In genomic region chr10:124603061-124603460, GRCm38 (mm10) we compare ENCODE assay signal across 29 mouse cellular contexts.
DNase-seq lines count a peak whose midpoint lies in the region; ATAC-seq and TF ChIP-seq lines count a peak whose summit lies in the region.
"Had no signal": no experiment of that assay in that cellular context is flagged by ENCODE, and none has a peak within 500 bp of the region (broad histone marks: within the 10 kb centered on the region; RNA-seq: fewer than 3 reads in every experiment).

No protein-coding gene starts in this region.

- H3K27ac ChIP-seq in forebrain, postnatal 0 days (ENCODE audit: low read depth, low read length) = no peak overlapping the region
- H3K27ac ChIP-seq in forebrain, embryonic 11.5 days (ENCODE audit: low read depth, low read length) = no peak overlapping the region
- H3K27ac ChIP-seq: embryonic facial prominence, embryonic 13.5 days; embryonic facial prominence, embryonic 15.5 days; forebrain, embryonic 10.5 days; forebrain, embryonic 13.5 days; forebrain, embryonic 15.5 days had no signal

- peak; percentile 55 for DNase-seq in forebrain, postnatal 0 days
- no peak for DNase-seq in forebrain, embryonic 11.5 days (ENCODE audit: low spot score)
- peak; percentile 4 for DNase-seq in left cerebral cortex, adult 11 months (ENCODE audit: low spot score)
- DNase-seq in left cerebral cortex, adult 18-20 months (ENCODE audit: low spot score in 2 of 2) = no peak
- DNase-seq in right cerebral cortex, postnatal 10 days (ENCODE audit: low spot score in 2 of 2) = peak; percentile 23 to 38
- no peak for DNase-seq in right cerebral cortex, adult 2 months (ENCODE audit: low spot score in 2 of 2)
- peak; percentile 12 for DNase-seq in telencephalon, adult 2 months (ENCODE audit: low read depth, low spot score)
- DNase-seq in embryo, embryonic 10 days (ENCODE audit: low spot score) = no peak
- DNase-seq: adrenal gland, adult 8-10 months; adrenal gland, postnatal 14 days; adrenal gland, postnatal 36 days; B cell, adult 2 months; cerebellum, adult 11-12 months; cerebellum, adult 2 months; cerebellum, adult 9-10 months; cerebellum, postnatal 10 days; cerebellum, postnatal 25 days; embryo, embryonic 11 days had no signal

- no peaks in the 10 kb centered on the region for H3K27me3 ChIP-seq in forebrain, postnatal 0 days (ENCODE audit: insufficient read depth, low read length)
- no peaks in the 10 kb centered on the region for H3K27me3 ChIP-seq in forebrain, embryonic 11.5 days (ENCODE audit: control insufficient read depth, insufficient read depth, low read length)
- H3K27me3 ChIP-seq: CH12.LX; embryonic facial prominence, embryonic 13.5 days; embryonic facial prominence, embryonic 15.5 days; forebrain, embryonic 13.5 days; forebrain, embryonic 15.5 days; Patski had no signal

- no peaks in the 10 kb centered on the region for H3K36me3 ChIP-seq in forebrain, postnatal 0 days (ENCODE audit: insufficient read depth)
- no peaks in the 10 kb centered on the region for H3K36me3 ChIP-seq in forebrain, embryonic 11.5 days (ENCODE audit: control insufficient read depth, insufficient read depth, low read length)
- H3K36me3 ChIP-seq: embryonic facial prominence, embryonic 13.5 days; embryonic facial prominence, embryonic 15.5 days; forebrain, embryonic 10.5 days; forebrain, embryonic 15.5 days; G1E had no signal

- ATAC-seq in forebrain, postnatal 0 days = peak; percentile 65
- ATAC-seq in forebrain, embryonic 11.5 days (replicated peaks; ENCODE audit: low FRiP score) = no peak
- ATAC-seq: activated CD4-positive, CD25-positive, alpha-beta regulatory T cell, adult 4 months; CD4-positive, CD25-positive, alpha-beta regulatory T cell, adult 4 months; forebrain, embryonic 13.5 days; forebrain, embryonic 15.5 days; Patski had no signal

- no peak overlapping the region for H3K4me2 ChIP-seq in forebrain, postnatal 0 days (ENCODE audit: low read depth)
- H3K4me2 ChIP-seq in forebrain, embryonic 11.5 days (ENCODE audit: low read depth, low read length, severe bottlenecking) = no peak overlapping the region
- H3K4me2 ChIP-seq: embryonic facial prominence, embryonic 13.5 days; embryonic facial prominence, embryonic 15.5 days; forebrain, embryonic 13.5 days; forebrain, embryonic 15.5 days had no signal

- H3K9ac ChIP-seq in forebrain, postnatal 0 days = no peak overlapping the region
- H3K9ac ChIP-seq in forebrain, embryonic 11.5 days (ENCODE audit: low read length) = no peak overlapping the region
- H3K9ac ChIP-seq: embryonic facial prominence, embryonic 13.5 days; embryonic facial prominence, embryonic 15.5 days; forebrain, embryonic 13.5 days; forebrain, embryonic 15.5 days had no signal

- no peaks in the 10 kb centered on the region for H3K9me3 ChIP-seq in forebrain, postnatal 0 days (ENCODE audit: low read length)
- no peaks in the 10 kb centered on the region for H3K9me3 ChIP-seq in forebrain, embryonic 11.5 days (ENCODE audit: control insufficient read depth, low read length)
- H3K9me3 ChIP-seq: embryonic facial prominence, embryonic 13.5 days; embryonic facial prominence, embryonic 15.5 days; forebrain, embryonic 10.5 days; forebrain, embryonic 13.5 days; forebrain, embryonic 15.5 days; G1E had no signal

- no peak for TF ChIP-seq CTCF in forebrain, postnatal 0 days (IDR thresholded peaks at IDR 0.05; ENCODE audit: low read depth)

- H3K4me3 ChIP-seq in forebrain, postnatal 0 days (ENCODE audit: low read depth, low read length) = no peak overlapping the region
- no peak overlapping the region for H3K4me3 ChIP-seq in forebrain, embryonic 11.5 days (ENCODE audit: low read depth, low read length)
- H3K4me3 ChIP-seq: embryonic facial prominence, embryonic 13.5 days; embryonic facial prominence, embryonic 15.5 days; erythroblast, embryonic 14.5 days; forebrain, embryonic 10.5 days; forebrain, embryonic 13.5 days; forebrain, embryonic 15.5 days had no signal

- no peaks in the 10 kb centered on the region for H3K4me1 ChIP-seq in forebrain, postnatal 0 days (ENCODE audit: insufficient read depth)
- H3K4me1 ChIP-seq in forebrain, embryonic 11.5 days (replicated peaks; ENCODE audit: control insufficient read depth, insufficient read depth, low read length) = no peaks in the 10 kb centered on the region
- H3K4me1 ChIP-seq: embryonic facial prominence, embryonic 13.5 days; embryonic facial prominence, embryonic 15.5 days; forebrain, embryonic 10.5 days; forebrain, embryonic 13.5 days; forebrain, embryonic 15.5 days had no signal

Comparison
In these comparisons a context has a peak if more than half of its experiments do, and no peak if none do; other contexts are left out.
1. DNase-seq: peak in forebrain, postnatal 0 days (single experiment), left cerebral cortex, adult 11 months (single experiment), right cerebral cortex, postnatal 10 days (2 of 2) and telencephalon, adult 2 months (single experiment); none in forebrain, embryonic 11.5 days (single experiment), left cerebral cortex, adult 18-20 months (0 of 2), right cerebral cortex, adult 2 months (0 of 2) and embryo, embryonic 10 days (single experiment).